Mouse (Mus musculus): ENCODE measurements around the gene Rhoq.

Gene Rhoq

DNA sequence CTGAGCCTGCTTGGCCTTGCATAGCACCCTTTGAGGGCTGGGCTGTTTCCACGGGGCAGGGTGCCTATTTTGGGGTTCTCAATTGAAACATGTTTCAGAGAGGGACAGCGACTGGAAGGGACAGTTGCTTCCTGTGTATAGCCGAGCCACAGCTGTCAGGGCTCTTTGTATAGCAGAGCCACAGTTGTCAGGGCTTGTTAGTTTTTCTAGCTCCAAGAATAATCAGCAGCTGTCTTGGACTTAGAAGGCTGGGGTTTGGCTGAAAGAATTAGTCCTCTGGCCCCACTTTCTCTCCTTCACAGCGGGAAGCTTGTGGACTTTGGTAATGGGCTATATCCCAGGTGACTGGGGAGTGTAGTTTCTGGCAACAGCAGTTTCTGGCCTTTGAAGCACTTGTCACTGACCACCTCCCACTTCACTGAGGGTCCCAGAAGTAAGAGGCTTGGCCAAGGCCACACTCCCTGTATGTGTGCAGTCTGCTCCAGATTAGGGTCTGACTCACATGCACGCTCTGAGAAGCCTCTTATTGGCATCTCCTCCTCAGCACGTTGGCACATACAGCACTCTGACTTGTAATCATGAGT lies 25.8 kb downstream of the Rhoq start:
- DNase-seq (ENCODE audit: extremely low read depth, low read depth), result no peak

DNA sequence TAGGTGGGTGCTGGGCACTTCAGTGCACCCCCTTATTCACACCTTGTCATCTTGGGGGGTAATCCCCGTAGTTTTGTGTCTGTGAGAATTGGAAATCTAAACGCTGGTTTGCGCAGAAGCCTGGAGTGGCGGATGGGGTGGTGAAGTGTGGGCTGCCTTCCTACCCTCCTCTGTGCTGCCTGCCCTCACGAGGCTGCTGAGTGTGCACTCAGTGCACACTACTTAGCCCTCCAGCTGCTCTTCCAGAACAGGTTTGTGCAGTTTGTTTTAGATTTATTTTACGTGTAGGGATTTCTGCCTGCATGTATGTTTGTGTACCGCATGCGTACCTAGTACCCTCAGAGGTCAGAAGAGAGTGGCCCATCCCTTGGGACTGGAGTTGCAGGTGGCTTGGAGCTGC lies 28.4 kb downstream of the Rhoq start:
- DNase-seq (ENCODE audit: extremely low read depth, low read depth), result no peak

DNA sequence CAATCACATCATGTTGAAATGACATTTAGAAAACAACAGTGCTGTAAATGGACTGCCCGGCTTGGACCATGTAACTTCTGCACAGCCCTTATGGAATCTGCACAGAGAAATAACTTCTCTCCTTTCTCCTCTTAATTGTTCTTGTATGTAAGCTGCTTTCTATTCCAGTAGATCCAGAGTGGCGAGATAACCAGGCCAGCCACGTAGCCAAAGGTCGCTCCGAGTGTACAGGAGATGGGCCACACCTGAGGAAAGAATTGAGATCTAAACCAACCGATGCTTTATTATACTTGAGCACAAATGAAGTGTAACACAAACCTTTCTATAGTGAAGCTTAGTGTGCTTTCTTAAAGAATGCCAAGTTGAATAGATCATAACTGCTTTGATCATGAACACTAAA lies 34.4 kb downstream of the Rhoq start:
- no peak for DNase-seq (ENCODE audit: extremely low read depth, low read depth)

DNA sequence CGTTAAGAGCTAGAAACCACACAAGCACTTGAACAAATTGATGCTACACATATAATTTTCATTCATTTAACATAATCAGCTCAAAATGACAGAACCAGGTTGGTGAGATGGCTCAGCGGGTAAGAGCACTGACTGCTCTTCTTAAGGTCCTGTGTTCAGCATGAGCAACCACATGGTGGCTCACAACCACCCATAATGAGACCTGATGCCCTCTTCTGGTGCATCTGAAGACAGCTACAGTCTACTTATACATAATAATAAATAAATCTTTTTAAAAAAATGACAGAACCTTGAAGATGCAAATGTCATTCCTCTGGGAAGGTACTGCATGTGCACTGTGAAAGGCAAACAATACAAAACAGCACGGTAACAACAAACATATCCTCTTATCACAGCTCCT lies 46.1 kb downstream of the Rhoq start:
- no peak for DNase-seq (ENCODE audit: extremely low read depth, low read depth)

DNA sequence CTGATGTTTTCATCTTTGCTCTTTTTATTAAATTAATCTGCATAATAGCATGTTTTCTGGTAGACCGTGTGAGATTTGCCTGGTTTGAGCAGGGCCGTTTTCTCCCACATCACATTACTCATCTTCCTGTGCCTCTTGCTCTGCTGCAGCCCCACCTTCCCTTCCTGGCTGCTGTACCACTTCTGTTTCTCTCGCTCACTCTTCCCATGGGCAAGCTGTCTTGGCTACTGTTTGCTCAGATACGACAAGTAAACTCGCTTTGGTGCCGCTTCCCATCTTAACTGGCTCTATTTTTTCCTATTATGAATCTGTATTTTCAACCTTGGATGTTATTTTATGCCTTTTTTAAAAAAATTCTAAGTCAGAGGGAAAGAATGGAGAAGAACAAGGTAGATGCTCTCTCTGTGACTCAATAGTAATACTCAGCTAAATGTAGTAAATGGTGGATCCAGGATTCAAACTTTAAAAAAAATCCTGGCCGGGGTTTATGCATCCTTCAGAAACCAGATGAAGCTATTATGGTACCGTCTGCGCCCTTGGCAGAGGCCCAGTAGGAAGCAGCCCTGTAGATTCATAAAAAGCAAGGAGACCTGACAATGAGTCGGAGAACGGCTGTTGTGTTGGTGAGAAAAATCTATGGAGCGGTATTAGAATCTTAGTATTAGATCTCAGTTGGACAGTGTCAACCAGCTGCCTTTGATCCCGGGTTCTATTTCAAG lies 48.6 kb downstream of the Rhoq start:
- DNase-seq (ENCODE audit: extremely low read depth, low read depth), result no peak

DNA sequence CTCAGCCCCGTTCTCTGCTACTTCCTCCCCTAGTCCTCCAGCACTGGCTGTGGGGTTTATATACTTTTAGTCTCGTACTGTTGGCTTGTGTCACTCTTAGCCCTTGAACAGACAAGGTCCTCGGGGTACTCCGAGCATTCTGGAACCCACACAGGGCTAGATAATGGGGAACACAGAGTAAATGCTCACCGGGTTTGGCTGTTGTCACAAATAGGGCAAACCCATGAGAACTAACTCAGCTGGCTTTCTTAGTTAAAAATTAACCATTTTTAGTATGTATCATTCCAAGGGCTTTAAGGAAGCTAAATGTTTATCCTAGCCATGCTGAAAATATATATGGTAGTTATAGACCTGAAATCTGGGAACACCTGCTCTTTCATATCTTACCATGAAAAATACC lies 56.8 kb downstream of the Rhoq start:
- DNase-seq (ENCODE audit: extremely low read depth, low read depth), result no peak

DNA sequence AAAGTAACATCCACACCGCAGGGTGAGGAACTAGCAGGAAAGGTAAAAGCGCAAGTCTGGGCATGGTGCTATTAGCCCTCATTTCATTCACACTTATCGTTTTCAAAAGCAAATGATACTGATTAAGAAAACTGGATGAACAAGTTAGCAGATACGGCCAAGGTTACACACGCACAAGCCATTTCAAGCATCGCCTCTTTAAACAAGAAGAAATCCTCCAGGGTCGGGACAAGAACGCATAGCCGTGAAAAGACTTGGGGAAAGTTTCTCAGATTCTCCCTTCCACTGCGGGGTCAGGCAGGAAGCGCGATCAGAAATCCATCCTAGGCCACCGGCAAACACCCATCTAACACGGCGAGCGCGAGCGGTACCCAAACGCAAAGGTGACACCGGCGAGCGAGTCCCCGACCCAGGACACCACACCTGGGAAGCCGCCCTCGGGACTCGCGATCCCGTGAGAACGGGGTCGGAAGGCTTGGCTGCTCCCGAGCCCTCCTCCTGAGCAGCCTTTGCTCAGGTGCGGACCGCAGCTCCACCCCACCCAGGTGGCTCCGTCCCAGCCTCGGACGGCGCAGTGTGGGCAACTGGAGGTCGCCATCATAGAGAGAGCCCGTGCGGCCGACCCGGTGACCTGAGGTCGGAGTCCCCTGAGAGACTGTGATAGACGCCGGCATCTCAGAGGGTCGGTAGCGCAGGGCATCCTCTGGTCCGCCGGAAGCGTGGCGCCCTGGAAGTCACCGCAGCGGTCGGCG lies 61.8 kb downstream of the Rhoq start:
- DNase-seq (ENCODE audit: extremely low read depth, low read depth), result no peak

DNA sequence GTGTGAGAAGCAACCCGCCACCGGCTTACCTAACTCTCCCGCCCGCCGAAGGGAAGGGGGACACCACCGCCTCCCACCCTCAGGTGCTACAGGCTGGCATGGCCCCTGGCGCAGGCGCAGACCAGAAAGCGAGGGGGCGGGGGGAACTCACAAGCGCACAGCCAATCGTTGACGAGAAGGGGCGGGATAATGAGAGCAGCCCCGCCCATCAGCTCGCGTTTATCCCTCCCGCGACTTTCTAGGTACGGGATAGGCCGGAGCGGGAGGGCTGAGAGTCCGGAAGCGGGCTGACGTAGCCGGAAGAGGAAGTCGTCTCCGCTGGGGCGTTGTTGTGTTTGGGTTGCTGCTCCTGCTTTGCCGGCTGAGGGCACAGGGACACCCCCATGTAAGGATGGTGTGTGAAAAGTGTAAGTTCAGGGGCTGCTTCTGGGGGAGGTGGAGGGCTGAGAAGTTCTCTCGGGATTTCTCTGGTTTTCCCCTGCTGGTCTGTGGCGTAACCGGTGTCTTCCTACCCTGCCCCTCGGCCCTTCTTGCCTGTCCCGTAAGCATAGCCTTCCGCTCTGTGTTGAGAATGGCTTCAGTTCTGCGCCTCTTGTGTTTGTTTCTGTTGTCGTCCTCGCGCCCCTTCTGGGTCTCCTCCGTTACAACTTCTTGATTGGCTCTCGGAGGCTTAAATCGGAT lies 62.5 kb downstream of the Rhoq start, which contains the start of the genes Pigf and Cript:
TSS of gene Pigf (minus strand) at position 138 of the 681 bp plus-strand sequence.
TSS of gene Cript (plus strand) at position 282 of the 681 bp plus-strand sequence.
- DNase-seq (ENCODE audit: extremely low read depth, low read depth), result peak; percentile 89

DNA sequence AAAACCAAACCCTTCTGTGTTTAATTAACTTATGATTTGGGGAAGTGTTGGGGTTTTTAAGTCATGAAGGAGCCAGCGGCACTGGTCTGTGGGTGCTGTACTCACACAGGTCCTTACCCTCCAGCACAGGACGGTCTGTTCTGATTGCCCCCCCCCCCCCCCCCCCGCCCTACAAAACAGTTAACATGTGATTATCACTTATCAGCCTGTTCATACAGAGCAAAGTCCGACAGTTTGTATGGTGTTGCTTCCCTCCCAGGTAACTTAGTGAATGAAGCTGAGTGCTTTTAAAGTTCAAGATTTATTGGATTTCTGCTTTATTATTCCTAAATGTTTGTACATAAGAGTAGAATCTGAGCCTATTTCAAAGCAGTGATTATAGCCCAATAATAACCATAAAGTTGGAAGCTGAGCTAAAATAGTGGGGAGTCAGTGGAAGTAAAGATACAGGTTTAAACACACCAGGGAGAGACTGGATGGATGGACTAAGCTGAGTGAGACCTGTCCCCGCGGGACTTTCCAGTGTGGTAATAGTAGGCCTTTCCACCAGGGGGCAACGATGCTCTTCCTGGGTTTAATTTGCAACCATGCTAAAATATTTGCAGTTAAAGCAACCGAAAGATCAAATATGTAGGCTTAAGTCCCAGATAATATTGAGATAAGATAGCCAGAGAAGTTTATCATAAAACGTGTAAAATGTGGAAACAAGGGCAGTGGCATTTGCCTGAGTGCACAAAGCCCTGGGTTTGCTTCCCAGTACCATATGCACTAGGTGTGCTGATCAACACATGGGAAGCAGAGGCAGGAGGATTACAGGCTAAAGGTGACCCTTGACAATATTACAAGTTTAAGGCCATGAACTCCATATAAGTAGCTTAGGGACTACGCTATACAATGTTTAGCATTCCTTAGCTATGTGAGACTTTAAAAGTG lies 73.5 kb downstream of the Rhoq start:
- no peak for DNase-seq (ENCODE audit: extremely low read depth, low read depth)

DNA sequence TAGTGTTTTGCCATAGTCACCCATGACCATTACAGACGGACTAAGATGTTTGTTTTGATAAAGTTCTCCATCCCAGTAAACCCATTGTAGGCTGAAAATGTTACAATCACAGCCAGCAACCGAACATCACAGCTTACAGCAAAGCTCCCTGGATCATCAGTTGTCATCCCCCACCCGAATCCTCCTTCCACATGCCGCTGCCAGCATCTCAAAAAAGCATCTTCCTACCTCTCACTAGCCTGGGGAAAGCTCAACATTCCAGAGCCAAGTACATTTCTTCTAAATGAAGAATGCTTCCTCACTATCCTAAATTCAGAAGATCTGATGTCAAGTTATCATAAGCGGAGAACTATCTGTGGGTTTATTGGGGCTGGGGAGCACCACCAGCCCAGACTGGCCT lies 75.6 kb downstream of the Rhoq start:
- DNase-seq (ENCODE audit: extremely low read depth, low read depth), result no peak

DNA sequence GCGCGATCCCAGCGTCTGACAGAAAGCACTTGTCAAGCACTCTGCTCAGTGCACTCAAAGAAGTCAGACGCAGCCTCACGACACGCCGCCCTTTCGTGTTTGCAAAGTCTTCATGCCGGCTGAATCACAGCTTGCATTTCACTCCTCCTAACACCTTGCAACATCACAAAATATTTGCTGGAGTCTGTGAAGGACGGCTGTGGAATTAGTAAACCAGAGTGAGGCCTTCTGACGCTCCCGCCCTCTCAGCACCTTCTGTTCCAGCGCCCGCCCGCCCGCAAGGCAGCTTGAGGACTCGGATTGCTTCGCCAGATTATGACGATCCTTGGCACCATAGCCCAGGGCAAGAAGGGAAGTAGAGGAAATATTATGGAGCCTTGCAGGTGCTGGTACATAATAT lies 78.9 kb downstream of the Rhoq start:
- no peak for DNase-seq (ENCODE audit: extremely low read depth, low read depth)

DNA sequence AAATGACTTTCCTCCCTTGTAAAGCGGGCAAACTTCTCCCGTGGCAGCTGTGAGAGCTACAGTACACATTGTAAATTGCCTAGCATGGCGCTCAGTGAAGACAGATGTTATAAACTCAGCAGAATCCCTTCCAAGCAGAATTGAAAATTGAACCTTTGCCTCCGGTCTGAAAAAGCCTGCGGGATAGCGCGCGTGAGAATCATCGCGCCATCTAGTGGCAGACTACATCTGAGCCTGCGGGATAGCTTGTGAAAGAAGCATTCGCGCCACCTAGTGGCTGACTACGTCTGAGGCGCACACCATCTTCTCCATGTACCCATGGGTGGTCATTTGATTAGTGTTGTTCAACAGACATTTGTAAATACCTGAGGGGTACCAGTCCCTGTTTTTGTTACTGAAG lies 81.5 kb downstream of the Rhoq start:
- peak; percentile 62 for DNase-seq (ENCODE audit: extremely low read depth, low read depth)

DNA sequence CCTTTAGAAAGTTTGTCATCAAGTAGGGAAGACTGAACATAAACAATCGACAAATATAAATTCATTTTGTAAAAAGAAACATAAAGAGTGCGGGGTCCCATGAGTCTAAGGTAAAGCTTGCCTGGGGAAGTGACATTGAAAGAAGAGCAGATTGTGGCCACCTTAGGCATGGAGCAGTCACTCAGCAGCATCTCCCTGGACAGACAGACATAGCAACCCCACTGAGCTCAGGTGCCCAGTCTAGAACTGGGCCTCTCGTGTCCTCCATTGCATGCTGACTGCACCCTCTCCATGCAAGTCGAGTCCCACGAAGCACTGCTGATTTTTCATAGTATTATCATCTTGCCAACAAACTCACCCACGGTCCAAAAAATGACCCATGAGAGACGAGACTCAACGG lies 81.9 kb downstream of the Rhoq start:
- no peak for DNase-seq (ENCODE audit: extremely low read depth, low read depth)

All from MEL-GATA-1-ER (cell line).